Mouse (Mus musculus) heart, adult 11 months (tissue): Measurements from ENCODE around the gene Wscd2.

Experiments
- DNase-seq: peaks from one replicate; pipeline ENCODE4 v3.0.0; 2022

Gene Wscd2

GRCm38 (mm10) chr5:113485584-113486162 lies 4.5 kb upstream of the Wscd2 start:
- DNase-seq = no peak

GRCm38 (mm10) chr5:113487879-113488278 lies 2.3 kb upstream of the Wscd2 start:
- no peak for DNase-seq

GRCm38 (mm10) chr5:113489617-113490016 lies 516 bp upstream of the Wscd2 start:
- DNase-seq = no peak

- no peak for DNase-seq
Measured at GRCm38 (mm10) chr5:113490467-113491260, 531 bp downstream of the Wscd2 start.

- DNase-seq = no peak
Measured at GRCm38 (mm10) chr5:113491552-113491951, 1.4 kb downstream of the Wscd2 start.

- no peak for DNase-seq
Measured at GRCm38 (mm10) chr5:113491988-113492387, 1.9 kb downstream of the Wscd2 start.

GRCm38 (mm10) chr5:113492417-113493035 lies 2.4 kb downstream of the Wscd2 start:
- no peak for DNase-seq

GRCm38 (mm10) chr5:113493997-113494396 lies 3.9 kb downstream of the Wscd2 start:
- no peak for DNase-seq

GRCm38 (mm10) chr5:113496926-113497325 lies 6.8 kb downstream of the Wscd2 start:
- no peak for DNase-seq

GRCm38 (mm10) chr5:113499421-113499820 lies 9.3 kb downstream of the Wscd2 start:
- DNase-seq = no peak

GRCm38 (mm10) chr5:113503276-113503675 lies 13.1 kb downstream of the Wscd2 start:
- DNase-seq = no peak

- no peak for DNase-seq
Measured at GRCm38 (mm10) chr5:113504654-113505053, 14.5 kb downstream of the Wscd2 start.

- DNase-seq = no peak
Measured at GRCm38 (mm10) chr5:113506065-113506464, 15.9 kb downstream of the Wscd2 start.

- no peak for DNase-seq
Measured at GRCm38 (mm10) chr5:113506779-113507178, 16.6 kb downstream of the Wscd2 start.

- no peak for DNase-seq
Measured at GRCm38 (mm10) chr5:113509167-113509566, 19.0 kb downstream of the Wscd2 start.

GRCm38 (mm10) chr5:113513640-113514039 lies 23.5 kb downstream of the Wscd2 start:
- DNase-seq = no peak

- DNase-seq = no peak
Measured at GRCm38 (mm10) chr5:113514062-113514461, 23.9 kb downstream of the Wscd2 start.

GRCm38 (mm10) chr5:113516119-113516872 lies 26.2 kb downstream of the Wscd2 start:
- DNase-seq = no peak

- no peak for DNase-seq
Measured at GRCm38 (mm10) chr5:113516873-113517336, 26.8 kb downstream of the Wscd2 start.

GRCm38 (mm10) chr5:113517387-113517786 lies 27.3 kb downstream of the Wscd2 start:
- DNase-seq = no peak

- DNase-seq = no peak
Measured at GRCm38 (mm10) chr5:113521037-113521436, 30.9 kb downstream of the Wscd2 start.

GRCm38 (mm10) chr5:113538826-113539225 lies 48.7 kb downstream of the Wscd2 start:
- no peak for DNase-seq

GRCm38 (mm10) chr5:113539438-113539837 lies 49.3 kb downstream of the Wscd2 start:
- no peak for DNase-seq
